Mouse (Mus musculus) adrenal gland (tissue): ENCODE data around the gene Fbxl8.
"Not testable (repeated sequence)": the region's sequence is repeated elsewhere in the genome, so short reads cannot be mapped to it uniquely, and the experiment has no call there.

Experiments
- intact Hi-C: fragments of 180-260 bp; cut with DNase I; formaldehyde crosslinking; loops from one replicate; pipeline ENCODE4 v1.15.1; 2025
- long read RNA-seq, 2 experiments: library from polyadenylated mRNA; unstranded; transcript quantifications; one replicate each; pipeline ENCODE4 v2.0.0; 2020; ENCODE audit warnings: borderline replicate concordance in 1 of 2; ENCODE audit not compliant: insufficient replicate concordance in 1 of 2

The Fbxl8 gene
- long read RNA-seq, experiment 1, partial matches to known transcripts, result 1 of 1 reads
- long read RNA-seq, experiment 1, other reads (novel, unspliced or antisense), result 0 of 1 reads
- long read RNA-seq, experiment 2, partial matches to known transcripts, result 3 of 4 reads
- long read RNA-seq, experiment 2, other reads (novel, unspliced or antisense), result 0 of 4 reads

- intact Hi-C loops, result loop anchor here (5.0 kb wide), 1 partner anchor 37 kb away; the partner anchor contains the start of gene D230025D16Rik
These were observed at the start of gene Fbxl8, which contains the start of gene Tradd for GRCm38 (mm10) chr8:105264024-105264982. Gene Fbxl8 (plus strand): TSS chr8:105264648. Gene Tradd (minus strand): TSS chr8:105264609.

GRCm38 (mm10) chr8:105217926-105218522, 46.4 kb upstream of the Fbxl8 start:
- intact Hi-C loops, result loop anchor here (5.0 kb wide), 3 partner anchors 61 to 96 kb away; no protein-coding TSS in a partner anchor

GRCm38 (mm10) chr8:105223850-105224249, 40.6 kb upstream of the Fbxl8 start:
- intact Hi-C loops, result loop anchor here (2.0 kb wide), 1 partner anchor 49 kb away; no protein-coding TSS in a partner anchor

- intact Hi-C loops, result loop anchor here (2.0 to 5.0 kb wide), 2 partner anchors 38 to 50 kb away; partner anchors contain the start of genes Fbxl8 and Tradd
These were observed 39.8 kb upstream of the Fbxl8 start, which contains the start of gene D230025D16Rik for GRCm38 (mm10) chr8:105224413-105225271. Gene D230025D16Rik (plus strand): TSS chr8:105225145.

- intact Hi-C loops, result loop anchor here (2.0 to 5.0 kb wide), 2 partner anchors 37 to 50 kb away; partner anchors contain the start of genes Fbxl8 and Tradd
These were observed 39.2 kb upstream of the Fbxl8 start for GRCm38 (mm10) chr8:105225272-105225593.

GRCm38 (mm10) chr8:105225917-105226316, 38.5 kb upstream of the Fbxl8 start:
- intact Hi-C loops, result loop anchor here (2.0 to 5.0 kb wide), 2 partner anchors 36 to 51 kb away; partner anchors contain the start of genes Fbxl8 and Tradd

GRCm38 (mm10) chr8:105231503-105232320, 32.7 kb upstream of the Fbxl8 start:
- intact Hi-C loops, result no loop called here

- intact Hi-C loops, result not testable (repeated sequence)
These were observed 32.1 kb upstream of the Fbxl8 start for GRCm38 (mm10) chr8:105232321-105232693.

GRCm38 (mm10) chr8:105233126-105233935, 31.1 kb upstream of the Fbxl8 start:
- intact Hi-C loops, result no loop called here

GRCm38 (mm10) chr8:105235206-105235605, 29.2 kb upstream of the Fbxl8 start:
- intact Hi-C loops, result no loop called here

- intact Hi-C loops, result no loop called here
These were observed 26.9 kb upstream of the Fbxl8 start for GRCm38 (mm10) chr8:105237442-105238142.

GRCm38 (mm10) chr8:105241016-105241415, 23.4 kb upstream of the Fbxl8 start:
- intact Hi-C loops, result no loop called here

- intact Hi-C loops, result no loop called here
These were observed 12.5 kb upstream of the Fbxl8 start for GRCm38 (mm10) chr8:105251954-105252353.

- intact Hi-C loops, result no loop called here
These were observed 11.5 kb upstream of the Fbxl8 start for GRCm38 (mm10) chr8:105252680-105253537.

GRCm38 (mm10) chr8:105253766-105254151, 10.7 kb upstream of the Fbxl8 start:
- intact Hi-C loops, result no loop called here

- intact Hi-C loops, result no loop called here
These were observed 10.1 kb upstream of the Fbxl8 start for GRCm38 (mm10) chr8:105254152-105254965.
